Mouse (Mus musculus): ENCODE measurements around the gene Hoxa11. TPM values are rescaled to one million over a fixed set of nuclear protein-coding genes. Genes with fewer than 3 reads are reported as not detected.
A peak's percentile ranks its signal among the peaks of the same experiment; 100 is the strongest.

The Hoxa11 gene
- polyA plus RNA-seq, 1 experiment from 2014 or later: 34.8 TPM

DNA sequence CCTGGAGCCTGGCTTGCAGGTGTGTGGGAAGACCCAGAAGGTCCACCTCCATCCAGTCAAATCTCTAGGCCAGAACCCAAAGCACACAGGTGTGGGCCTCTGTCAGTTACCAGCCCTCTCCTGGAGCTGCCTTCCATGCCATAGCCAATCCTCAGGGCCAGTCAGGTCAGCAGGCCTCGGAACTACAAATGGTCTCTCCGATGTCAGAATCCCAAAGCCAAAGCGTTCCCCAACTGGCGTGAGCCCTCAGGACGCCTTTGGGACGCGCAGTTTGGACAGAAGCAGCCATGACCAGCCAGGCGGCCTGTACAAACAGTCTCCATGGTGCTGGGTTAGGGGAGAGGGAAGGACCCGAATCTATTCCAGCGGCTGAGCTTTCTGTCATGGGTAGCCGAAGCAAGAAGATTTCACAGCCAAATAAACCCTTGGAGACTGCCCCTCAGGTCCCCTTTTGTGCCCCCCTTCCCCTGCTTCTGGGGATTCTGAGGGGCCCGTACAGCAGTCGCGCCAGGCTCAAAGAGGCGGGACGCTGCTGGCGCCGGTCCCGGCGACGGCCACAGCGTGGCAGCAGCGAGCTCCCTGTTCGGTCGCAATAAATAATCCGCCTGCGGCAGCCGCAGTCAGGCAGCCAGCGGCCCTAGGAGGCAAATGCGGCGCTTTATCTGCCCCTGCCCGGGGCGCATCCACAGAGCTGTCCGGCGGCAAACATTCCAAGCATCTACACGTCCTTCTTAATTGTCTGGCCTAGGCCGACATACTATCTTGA lies 34.3 kb downstream of the Hoxa11 start:
- Histone ChIP-seq H3K4me3 (replicated peaks) (peak overlapping the region; percentile 69), H3K27me3 (peaks cover 13% of the 10 kb centered on the region; the same call in 1 of the 2 replicates), H3K27ac (peak overlapping the region; percentile 99), H3K4me1 (peaks cover 75% of the 10 kb centered on the region), H3K36me3 (0 out of 2 replicates have a peak, but pooled peaks cover 3% of the 10 kb centered on the region), H3K9me3 (replicated peaks) (no peaks in the 10 kb centered on the region), H3K4me2 (peak overlapping the region; percentile 92), H3K9ac (peak overlapping the region; percentile 85)
- ATAC-seq (replicated peaks; ENCODE audit: low FRiP score): peak; percentile 40
- under 1% methylated on average over 37 of the region's 37 CpGs for WGBS

GRCm38 (mm10) chr6:52209685-52210046 lies 35.9 kb downstream of the Hoxa11 start:
- H3K27me3 ChIP-seq: peaks cover 4% of the 10 kb centered on the region; the same call in 1 of the 2 replicates
- peaks cover 20% of the 10 kb centered on the region for H3K36me3 ChIP-seq
- H3K9me3 ChIP-seq (replicated peaks): no peaks in the 10 kb centered on the region
- no peak for ATAC-seq (replicated peaks; ENCODE audit: low FRiP score)
- H3K9ac ChIP-seq: peak overlapping the region; percentile 62
- WGBS: 5% methylated on average over 12 of the region's 12 CpGs
- peak overlapping the region; percentile 69 for H3K4me3 ChIP-seq (replicated peaks)
- peak overlapping the region; percentile 90 for H3K27ac ChIP-seq
- peaks cover 75% of the 10 kb centered on the region for H3K4me1 ChIP-seq
- peak overlapping the region; percentile 92 for H3K4me2 ChIP-seq

- peaks cover 75% of the 10 kb centered on the region for H3K4me1 ChIP-seq
- peak overlapping the region; percentile 69 for H3K4me3 ChIP-seq (replicated peaks)
- peaks cover 4% of the 10 kb centered on the region; the same call in 1 of the 2 replicates for H3K27me3 ChIP-seq
- peak overlapping the region; percentile 92 for H3K4me2 ChIP-seq
- H3K9ac ChIP-seq: peak overlapping the region; percentile 62
- WGBS: 4% methylated on average over 18 of the region's 18 CpGs
- H3K27ac ChIP-seq: peak overlapping the region; percentile 90
- H3K9me3 ChIP-seq (replicated peaks): no peaks in the 10 kb centered on the region
- peaks cover 21% of the 10 kb centered on the region for H3K36me3 ChIP-seq
- ATAC-seq (replicated peaks; ENCODE audit: low FRiP score): peak; percentile 1; the same call in 1 of the 2 replicates
Observed at GRCm38 (mm10) chr6:52208868-52209684, 36.5 kb downstream of the Hoxa11 start.

DNA sequence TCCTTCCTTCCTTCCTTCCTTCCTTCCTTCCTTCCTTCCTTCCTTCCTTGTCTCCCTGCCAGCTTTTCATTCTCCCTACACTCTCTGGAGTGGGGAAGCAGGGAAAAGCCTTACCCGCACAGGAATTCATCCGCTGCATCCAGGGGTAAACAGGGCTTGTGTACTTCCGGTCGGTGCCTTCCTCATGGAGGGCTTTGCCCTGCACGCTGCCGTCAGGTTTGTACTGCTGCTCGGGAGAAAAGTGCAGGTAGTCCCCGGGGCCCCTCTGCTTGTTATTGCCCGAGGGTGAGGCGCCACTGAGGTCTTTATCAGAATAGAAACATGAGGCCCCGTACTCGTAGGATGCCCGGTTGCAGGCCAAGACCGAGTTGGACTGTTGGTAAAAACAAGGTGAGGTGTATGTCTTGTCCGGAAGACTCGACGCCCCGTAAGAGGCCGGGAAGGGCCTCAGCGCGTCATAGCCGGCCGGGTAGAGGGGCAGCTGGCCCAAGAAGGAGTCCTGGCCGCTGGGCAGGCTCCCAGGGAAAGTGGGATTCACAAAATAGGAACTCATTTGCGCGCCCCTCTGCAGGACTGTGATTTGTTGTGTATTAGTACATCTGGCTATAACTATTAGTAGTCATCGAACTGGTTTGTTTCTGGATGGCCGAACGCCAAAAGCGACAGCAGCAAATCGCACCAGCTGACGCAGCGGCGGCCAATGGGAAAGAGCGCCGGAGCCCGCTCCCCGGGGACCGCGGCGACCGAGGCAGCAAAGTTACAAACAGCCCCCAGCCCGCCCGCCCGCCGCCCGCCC lies 37.3 kb downstream of the Hoxa11 start, which contains the start of gene Hoxa6:
TSS of gene Hoxa6 (minus strand) at position 651 of the 796 bp plus-strand sequence.
- peak within 1 kb of the TSS; percentile 62 for H3K9ac ChIP-seq
- peaks cover 4% of the 10 kb centered on the region; the same call in 1 of the 2 replicates for H3K27me3 ChIP-seq
- H3K36me3 ChIP-seq: peaks cover 21% of the 10 kb centered on the region
- H3K9me3 ChIP-seq (replicated peaks): no peaks in the 10 kb centered on the region
- H3K4me2 ChIP-seq: peak within 1 kb of the TSS; percentile 92
- peak within 1 kb of the TSS; percentile 90 for H3K27ac ChIP-seq
- peak within 1 kb of the TSS; percentile 69 for H3K4me3 ChIP-seq (replicated peaks)
- WGBS: 2% methylated on average over 47 of the region's 47 CpGs
- peaks cover 78% of the 10 kb centered on the region for H3K4me1 ChIP-seq
- ATAC-seq (replicated peaks; ENCODE audit: low FRiP score): peak; percentile 3; the same call in 1 of the 2 replicates

GRCm38 (mm10) chr6:52207684-52207976 lies 38.0 kb downstream of the Hoxa11 start:
- H3K9ac ChIP-seq: peak overlapping the region; percentile 35; the same call in 1 of the 2 replicates
- peak overlapping the region; percentile 82 for H3K27ac ChIP-seq
- peaks cover 84% of the 10 kb centered on the region for H3K4me1 ChIP-seq
- peaks cover 21% of the 10 kb centered on the region for H3K36me3 ChIP-seq
- no peaks in the 10 kb centered on the region for H3K9me3 ChIP-seq (replicated peaks)
- peaks cover 4% of the 10 kb centered on the region; the same call in 1 of the 2 replicates for H3K27me3 ChIP-seq
- peak overlapping the region; percentile 92 for H3K4me2 ChIP-seq
- no peak for ATAC-seq (replicated peaks; ENCODE audit: low FRiP score)
- H3K4me3 ChIP-seq (replicated peaks): peak overlapping the region; percentile 69

- Histone ChIP-seq H3K4me1 (peaks cover 89% of the 10 kb centered on the region), H3K27ac (peak overlapping the region; percentile 82), H3K4me3 (replicated peaks) (peak overlapping the region; percentile 69), H3K36me3 (peaks cover 24% of the 10 kb centered on the region), H3K9ac (peak overlapping the region; percentile 35), H3K27me3 (peaks cover 4% of the 10 kb centered on the region; the same call in 1 of the 2 replicates), H3K4me2 (peak overlapping the region; percentile 92), H3K9me3 (replicated peaks) (no peaks in the 10 kb centered on the region)
- 26% methylated on average over 4 of the region's 4 CpGs for WGBS
- no peak for ATAC-seq (replicated peaks; ENCODE audit: low FRiP score)
Observed at GRCm38 (mm10) chr6:52206882-52207683, 38.5 kb downstream of the Hoxa11 start.

- peak overlapping the region; percentile 19 for H3K9ac ChIP-seq
- 13% methylated on average over 55 of the region's 55 CpGs for WGBS
- peaks cover 24% of the 10 kb centered on the region for H3K36me3 ChIP-seq
- H3K9me3 ChIP-seq (replicated peaks): no peaks in the 10 kb centered on the region
- peak overlapping the region; percentile 92 for H3K4me2 ChIP-seq
- peak overlapping the region; percentile 69 for H3K4me3 ChIP-seq (replicated peaks)
- H3K27me3 ChIP-seq: peaks cover 4% of the 10 kb centered on the region; the same call in 1 of the 2 replicates
- ATAC-seq (replicated peaks; ENCODE audit: low FRiP score): no peak
- peak overlapping the region; percentile 82 for H3K27ac ChIP-seq
- peaks cover 93% of the 10 kb centered on the region for H3K4me1 ChIP-seq
Observed at GRCm38 (mm10) chr6:52205638-52206621, 39.7 kb downstream of the Hoxa11 start.

GRCm38 (mm10) chr6:52205221-52205620 lies 40.4 kb downstream of the Hoxa11 start:
- ATAC-seq (replicated peaks; ENCODE audit: low FRiP score): no peak
- Histone ChIP-seq H3K4me2 (peak overlapping the region; percentile 92), H3K27me3 (peaks cover 4% of the 10 kb centered on the region; the same call in 1 of the 2 replicates), H3K27ac (peak overlapping the region; percentile 82), H3K9me3 (replicated peaks) (no peaks in the 10 kb centered on the region), H3K36me3 (peaks cover 24% of the 10 kb centered on the region), H3K9ac (peak overlapping the region; percentile 19), H3K4me3 (replicated peaks) (peak overlapping the region; percentile 69), H3K4me1 (peaks cover 97% of the 10 kb centered on the region)
- WGBS: 14% methylated on average over 14 of the region's 14 CpGs

DNA sequence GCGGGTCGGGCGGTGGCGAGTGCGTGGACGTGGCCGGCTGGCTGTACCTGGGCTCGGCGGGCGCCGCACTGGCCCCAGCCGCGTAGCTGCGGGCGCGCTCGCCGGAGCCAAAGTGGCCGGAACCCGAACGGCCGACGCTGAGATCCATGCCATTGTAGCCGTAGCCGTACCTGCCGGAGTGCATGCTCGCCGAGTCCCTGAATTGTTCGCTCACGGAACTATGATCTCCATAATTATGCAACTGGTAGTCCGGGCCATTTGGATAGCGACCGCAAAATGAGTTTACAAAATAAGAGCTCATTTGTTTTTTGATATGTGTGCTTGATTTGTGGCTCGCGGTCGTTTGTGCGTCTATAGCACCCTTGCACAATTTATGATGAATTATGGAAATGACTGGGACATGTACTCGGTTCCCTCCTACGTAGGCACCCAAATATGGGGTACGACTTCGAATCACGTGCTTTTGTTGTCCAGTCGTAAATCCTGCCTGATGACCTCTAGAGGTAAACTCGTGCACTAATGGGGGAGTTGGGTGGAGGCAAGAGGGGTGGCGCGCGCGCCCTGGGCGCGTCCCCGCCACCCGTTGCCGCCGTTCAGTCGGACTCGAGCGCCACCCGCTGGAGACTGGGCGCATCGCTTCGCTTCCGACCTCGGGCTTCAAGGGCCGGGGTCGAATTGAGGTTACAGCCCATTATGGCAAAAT lies 41.4 kb downstream of the Hoxa11 start, which contains the start of gene Hoxa5:
TSS of gene Hoxa5 (minus strand) at position 538 of the 703 bp plus-strand sequence.
- Histone ChIP-seq H3K9me3 (replicated peaks) (no peaks in the 10 kb centered on the region), H3K4me1 (peaks cover 94% of the 10 kb centered on the region), H3K9ac (peak within 1 kb of the TSS; percentile 66), H3K4me2 (peak within 1 kb of the TSS; percentile 92), H3K27ac (peak within 1 kb of the TSS; percentile 82), H3K4me3 (replicated peaks) (peak within 1 kb of the TSS; percentile 69), H3K36me3 (peaks cover 29% of the 10 kb centered on the region), H3K27me3 (peaks cover 4% of the 10 kb centered on the region; the same call in 1 of the 2 replicates)
- ATAC-seq (replicated peaks; ENCODE audit: low FRiP score): peak; percentile 57
- under 1% methylated on average over 55 of the region's 65 CpGs for WGBS

Data from kidney, embryonic 15.5 days (tissue).